Mouse (Mus musculus) hindbrain, embryonic 13.5 days (tissue): Measurements from ENCODE around the gene H2afy2. TPM values are rescaled to one million over a fixed set of nuclear protein-coding genes. Genes with fewer than 3 reads are reported as not detected.

Source experiments
- ATAC-seq: fragments of 200-750 bp; cut with Nextera tagmentation; 2 replicates; pipeline ENCODE4 v1.8.0; 2017; ENCODE audit warnings: moderate TSS enrichment; ENCODE audit not compliant: low FRiP score
- H3K27ac ChIP-seq: fragments of 300-500 bp; sonication (generic); 2 replicates; pipeline ENCODE4 v1.5.1; 2015; ENCODE audit warnings: inconsistent platforms, mild to moderate bottlenecking, moderate library complexity
- H3K27me3 ChIP-seq: fragments of 300-500 bp; sonication (generic); 2 replicates; pipeline ENCODE4 v1.6.1; 2015; ENCODE audit warnings: mild to moderate bottlenecking, inconsistent platforms
- H3K36me3 ChIP-seq: fragments of 300-500 bp; sonication (generic); 2 replicates; pipeline ENCODE4 v1.6.1; 2015; ENCODE audit warnings: mild to moderate bottlenecking, inconsistent platforms
- H3K4me1 ChIP-seq: fragments of 300-500 bp; sonication (generic); replicated peaks from 2 replicates; pipeline ENCODE4 v1.6.1; 2015; ENCODE audit warnings: inconsistent platforms
- H3K4me2 ChIP-seq: fragments of 300-500 bp; sonication (generic); 2 replicates; pipeline ENCODE4 v1.6.1; 2015; ENCODE audit warnings: inconsistent platforms, mild to moderate bottlenecking, moderate library complexity
- H3K4me3 ChIP-seq: fragments of 300-500 bp; sonication (generic); 2 replicates; pipeline ENCODE4 v1.5.1; 2015; ENCODE audit warnings: mild to moderate bottlenecking, inconsistent platforms
- H3K9ac ChIP-seq: fragments of 300-500 bp; sonication (generic); 2 replicates; pipeline ENCODE4 v1.6.1; 2015; ENCODE audit warnings: mild to moderate bottlenecking, inconsistent platforms
- H3K9me3 ChIP-seq: fragments of 300-500 bp; sonication (generic); 2 replicates; pipeline ENCODE4 v1.6.1; 2016; ENCODE audit warnings: inconsistent platforms
- WGBS: fragments of 180-500 bp; shearing (Covaris S2); methylation state at CpG from one replicate; pipeline ENCODE4 v1.1.7; 2015; 5-methylcytosine and 5-hydroxymethylcytosine counted together
- polyA plus RNA-seq: library from polyadenylated mRNA; unstranded; fragments of >200 nt; fragmentation: Nextera tagmentation; extraction: Ambion mirVana; gene quantifications from 2 replicates; pipeline ENCODE4 v1.2.1, GENCODE M21; 2015

Gene H2afy2
- 334 and 351 TPM in 2 replicates for polyA plus RNA-seq

GRCm38 (mm10) chr10:61783621-61784251 lies at the start of gene H2afy2:
TSS of gene H2afy2 (minus strand) at chr10:61784147.
- Histone ChIP-seq H3K4me3 (peak within 1 kb of the TSS; percentile 89), H3K9ac (peak within 1 kb of the TSS; percentile 99), H3K4me1 (peaks cover 44% of the 10 kb centered on the region), H3K27ac (peak within 1 kb of the TSS; percentile 100), H3K9me3 (no peaks in the 10 kb centered on the region), H3K27me3 (no peaks in the 10 kb centered on the region), H3K4me2 (peak within 1 kb of the TSS; percentile 73), H3K36me3 (no peaks in the 10 kb centered on the region)
- under 1% methylated on average over 49 of the region's 50 CpGs for WGBS
- peak; percentile 91 for ATAC-seq

DNA sequence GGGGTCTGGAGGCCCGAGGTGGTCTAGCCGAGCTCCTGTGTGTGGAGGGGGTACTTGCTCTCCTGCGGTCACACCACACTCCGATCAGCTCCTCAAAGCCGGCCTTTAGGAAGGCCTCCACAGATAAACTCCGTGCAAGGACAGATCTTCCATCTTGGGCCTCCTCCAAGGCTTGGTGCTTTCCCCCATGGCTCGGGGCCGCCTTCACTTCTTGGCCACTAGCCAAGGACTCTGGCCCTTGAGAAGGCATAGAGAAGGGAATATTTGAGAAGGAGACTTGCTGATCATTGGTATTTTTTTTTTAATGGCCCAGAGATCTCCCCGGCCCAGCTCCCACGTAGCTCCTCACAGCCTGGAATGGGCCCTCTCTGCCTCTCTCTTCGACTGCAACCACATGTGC lies 48.8 kb upstream of the H2afy2 start:
- no peak for ATAC-seq
- H3K9me3 ChIP-seq: no peaks in the 10 kb centered on the region
- WGBS: 89% methylated on average over 11 of the region's 11 CpGs

DNA sequence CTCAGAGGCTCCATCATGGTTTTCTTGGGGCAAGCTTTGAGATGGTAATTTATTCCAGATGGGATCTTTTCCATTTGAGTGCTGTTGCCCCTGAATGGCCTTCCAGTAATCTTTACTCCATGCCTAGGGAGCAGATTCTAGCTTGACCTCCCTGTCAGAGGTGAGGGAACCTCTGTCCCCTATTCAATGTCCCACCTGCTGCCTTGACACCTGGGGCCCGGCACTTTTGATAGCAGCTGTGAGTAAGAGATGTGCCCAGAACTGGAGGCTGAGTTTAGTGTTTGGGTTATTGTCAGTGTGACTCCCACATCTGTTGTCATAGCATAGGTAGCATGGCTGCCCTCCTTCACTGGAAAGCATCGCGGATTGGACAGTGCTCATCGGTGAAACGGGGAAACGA lies 47.8 kb upstream of the H2afy2 start:
- Histone ChIP-seq H3K4me3 (no peak overlapping the region), H3K4me2 (no peak overlapping the region), H3K27ac (no peak overlapping the region), H3K9me3 (no peaks in the 10 kb centered on the region), H3K36me3 (no peaks in the 10 kb centered on the region), H3K4me1 (peaks cover 10% of the 10 kb centered on the region), H3K9ac (no peak overlapping the region), H3K27me3 (0 out of 2 replicates have a peak, but pooled peaks cover 3% of the 10 kb centered on the region)
- no peak for ATAC-seq
- 90% methylated on average over 6 of the region's 6 CpGs for WGBS

More for the DNA sequence above, 48.8 kb upstream of the H2afy2 start:
- Histone ChIP-seq H3K4me3 (no peak overlapping the region), H3K4me1 (peaks cover under 1% of the 10 kb centered on the region; the same call in 1 of the 2 replicates), H3K36me3 (no peaks in the 10 kb centered on the region), H3K27me3 (0 out of 2 replicates have a peak, but pooled peaks cover 3% of the 10 kb centered on the region), H3K9ac (no peak overlapping the region), H3K27ac (no peak overlapping the region), H3K4me2 (no peak overlapping the region)

DNA sequence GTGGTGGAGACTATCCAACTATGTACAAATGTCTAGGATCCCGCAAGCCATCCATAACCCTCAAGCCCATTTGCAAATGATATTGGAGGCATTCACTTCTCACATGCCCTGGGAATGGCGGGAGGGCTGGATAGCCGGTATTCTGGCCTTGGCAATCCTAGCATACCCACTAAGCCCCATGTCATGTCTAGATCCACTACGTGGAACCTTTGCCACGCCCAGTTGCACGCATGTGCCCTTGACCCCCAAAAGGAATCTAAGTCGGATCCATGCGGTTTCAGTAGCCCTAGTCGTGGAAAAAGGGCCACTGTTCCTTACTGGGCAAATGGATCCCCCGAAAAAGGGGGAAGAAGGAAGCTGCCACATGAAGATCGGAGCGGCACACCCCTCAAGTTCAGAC lies 47.3 kb upstream of the H2afy2 start:
- WGBS: 73% methylated on average over 12 of the region's 12 CpGs
- ATAC-seq: no peak
- Histone ChIP-seq H3K27me3 (0 out of 2 replicates have a peak, but pooled peaks cover 3% of the 10 kb centered on the region), H3K36me3 (no peaks in the 10 kb centered on the region), H3K9ac (no peak overlapping the region), H3K27ac (no peak overlapping the region), H3K4me1 (peaks cover 10% of the 10 kb centered on the region), H3K4me3 (no peak overlapping the region), H3K4me2 (no peak overlapping the region), H3K9me3 (no peaks in the 10 kb centered on the region)

- H3K27me3 ChIP-seq: 0 out of 2 replicates have a peak, but pooled peaks cover 3% of the 10 kb centered on the region
- no peak for ATAC-seq
- no peak overlapping the region for H3K27ac ChIP-seq
- no peaks in the 10 kb centered on the region for H3K9me3 ChIP-seq
- no peak overlapping the region for H3K4me3 ChIP-seq
- H3K36me3 ChIP-seq: no peaks in the 10 kb centered on the region
- H3K4me1 ChIP-seq: peaks cover 10% of the 10 kb centered on the region
- WGBS: 60% methylated on average over 9 of the region's 9 CpGs
- H3K9ac ChIP-seq: no peak overlapping the region
- no peak overlapping the region for H3K4me2 ChIP-seq
These were observed 46.9 kb upstream of the H2afy2 start for GRCm38 (mm10) chr10:61830817-61831216.

GRCm38 (mm10) chr10:61829046-61829445 lies 45.1 kb upstream of the H2afy2 start:
- Histone ChIP-seq H3K27ac (no peak overlapping the region), H3K9me3 (no peaks in the 10 kb centered on the region), H3K36me3 (no peaks in the 10 kb centered on the region), H3K4me2 (no peak overlapping the region), H3K4me3 (no peak overlapping the region), H3K4me1 (peaks cover 10% of the 10 kb centered on the region), H3K27me3 (0 out of 2 replicates have a peak, but pooled peaks cover 3% of the 10 kb centered on the region), H3K9ac (no peak overlapping the region)
- WGBS: 50% methylated on average over 4 of the region's 4 CpGs
- no peak for ATAC-seq

GRCm38 (mm10) chr10:61827950-61828936 lies 44.3 kb upstream of the H2afy2 start:
- WGBS: 89% methylated on average over 32 of the region's 32 CpGs
- Histone ChIP-seq H3K36me3 (no peaks in the 10 kb centered on the region), H3K27me3 (0 out of 2 replicates have a peak, but pooled peaks cover 3% of the 10 kb centered on the region)

DNA sequence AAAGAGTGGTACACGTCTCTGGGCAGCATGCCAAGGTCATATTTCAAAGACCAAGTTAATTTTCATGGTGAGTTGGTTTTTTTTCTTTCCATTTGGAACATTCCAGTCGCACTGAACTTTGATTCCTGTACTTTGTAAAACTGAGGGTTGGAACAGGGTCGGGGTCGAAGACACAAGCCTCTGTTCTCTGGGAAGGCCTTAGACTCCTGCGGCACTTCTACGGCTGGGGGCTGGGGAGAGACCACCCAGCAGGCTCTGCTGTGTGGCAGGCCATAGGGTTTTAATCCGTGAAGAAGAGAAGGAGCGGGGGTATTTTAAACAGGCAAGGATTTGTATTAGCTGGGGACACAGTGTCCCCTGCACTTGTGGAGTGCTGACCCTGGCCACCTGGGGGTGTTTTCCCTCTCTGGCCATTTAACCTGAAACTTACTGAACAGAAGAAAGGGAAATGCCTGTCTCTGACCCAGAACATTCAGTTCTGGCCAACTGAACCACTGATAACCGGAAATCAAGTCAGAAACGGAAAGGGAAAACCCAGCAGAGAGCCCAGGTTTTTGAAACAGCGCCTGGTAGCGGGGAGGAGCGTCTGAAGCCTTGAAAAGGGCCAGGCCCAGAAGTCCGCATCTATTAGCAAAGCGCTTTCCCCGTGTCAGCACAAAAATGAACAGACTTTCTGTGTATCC lies 42.9 kb upstream of the H2afy2 start:
- peaks cover 16% of the 10 kb centered on the region for H3K4me1 ChIP-seq
- H3K27ac ChIP-seq: no peak overlapping the region
- 33% methylated on average over 16 of the region's 16 CpGs for WGBS
- H3K9ac ChIP-seq: no peak overlapping the region
- ATAC-seq: no peak
- no peak overlapping the region for H3K4me2 ChIP-seq
- H3K27me3 ChIP-seq: 0 out of 2 replicates have a peak, but pooled peaks cover 3% of the 10 kb centered on the region
- no peaks in the 10 kb centered on the region for H3K36me3 ChIP-seq
- H3K9me3 ChIP-seq: no peaks in the 10 kb centered on the region
- no peak overlapping the region for H3K4me3 ChIP-seq

More at GRCm38 (mm10) chr10:61827950-61828936, 44.3 kb upstream of the H2afy2 start:
- no peak for ATAC-seq
- Histone ChIP-seq H3K4me1 (peaks cover 15% of the 10 kb centered on the region), H3K4me2 (no peak overlapping the region), H3K4me3 (no peak overlapping the region), H3K27ac (no peak overlapping the region), H3K9me3 (no peaks in the 10 kb centered on the region), H3K9ac (no peak overlapping the region)

GRCm38 (mm10) chr10:61825979-61826752 lies 42.2 kb upstream of the H2afy2 start:
- H3K4me3 ChIP-seq: no peak overlapping the region
- H3K4me1 ChIP-seq: peaks cover 16% of the 10 kb centered on the region
- no peaks in the 10 kb centered on the region for H3K9me3 ChIP-seq
- H3K27ac ChIP-seq: no peak overlapping the region
- H3K9ac ChIP-seq: no peak overlapping the region
- 80% methylated on average over 13 of the region's 13 CpGs for WGBS
- H3K27me3 ChIP-seq: 0 out of 2 replicates have a peak, but pooled peaks cover under 1% of the 10 kb centered on the region
- no peak for ATAC-seq
- H3K4me2 ChIP-seq: no peak overlapping the region
- H3K36me3 ChIP-seq: no peaks in the 10 kb centered on the region

DNA sequence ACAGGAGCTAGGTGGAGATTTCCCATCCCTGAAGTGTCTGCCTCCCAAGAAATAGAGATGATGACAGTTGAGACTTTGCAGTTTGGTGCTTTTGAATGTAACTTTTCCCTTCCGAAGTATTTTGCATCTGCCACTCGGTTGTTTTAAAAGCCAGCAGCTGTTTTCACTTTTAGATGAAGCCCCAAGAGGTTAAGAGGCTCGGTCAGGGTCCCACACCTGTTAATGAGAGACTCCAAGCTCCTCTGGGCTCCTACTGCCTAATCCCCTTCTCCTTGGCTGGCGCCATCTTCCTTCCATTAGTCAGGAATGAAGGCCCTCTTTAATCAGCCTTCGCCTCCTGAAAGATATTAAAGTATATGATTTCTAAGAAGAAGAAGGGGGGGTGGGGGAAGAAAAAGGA lies 41.6 kb upstream of the H2afy2 start:
- Histone ChIP-seq H3K27me3 (no peaks in the 10 kb centered on the region), H3K36me3 (no peaks in the 10 kb centered on the region), H3K27ac (no peak overlapping the region), H3K9ac (no peak overlapping the region), H3K4me3 (no peak overlapping the region), H3K9me3 (no peaks in the 10 kb centered on the region), H3K4me2 (no peak overlapping the region), H3K4me1 (peaks cover 16% of the 10 kb centered on the region)
- ATAC-seq: no peak
- whole genome bisulfite sequencing: 54% methylated on average over 5 of the region's 5 CpGs

GRCm38 (mm10) chr10:61823731-61824115 lies 39.8 kb upstream of the H2afy2 start:
- Histone ChIP-seq H3K9me3 (no peaks in the 10 kb centered on the region), H3K4me2 (no peak overlapping the region), H3K9ac (no peak overlapping the region), H3K27me3 (no peaks in the 10 kb centered on the region), H3K4me1 (peaks cover 16% of the 10 kb centered on the region), H3K27ac (no peak overlapping the region), H3K4me3 (no peak overlapping the region), H3K36me3 (no peaks in the 10 kb centered on the region)
- 55% methylated on average over 4 of the region's 4 CpGs for WGBS
- no peak for ATAC-seq
